Mouse (Mus musculus) heart, adult 2 months (tissue): ENCODE results near the gene Vkorc1.

ENCODE experiments used
- CTCF ChIP-seq: fragments of 200-600 bp; IDR thresholded peaks from 2 replicates; pipeline ENCODE4 v1.8.1; 2022; ENCODE audit warnings: antibody characterized with exemption, mild to moderate bottlenecking, moderate library complexity
- EP300 ChIP-seq: fragments of 200-500 bp; IDR thresholded peaks from 2 replicates; pipeline ENCODE4 v1.6.1; 2011; ENCODE audit warnings: low read depth, low read length, control low read depth; ENCODE audit not compliant: insufficient read depth
- POLR2A ChIP-seq: fragments of 200-500 bp; IDR thresholded peaks from 2 replicates; pipeline ENCODE4 v1.6.1; 2011; ENCODE audit warnings: mild to moderate bottlenecking, low read depth, low read length, control low read depth; ENCODE audit not compliant: insufficient read depth

GRCm38 (mm10) chr7:127885951-127886350, 9.5 kb downstream of the Vkorc1 start:
- TF ChIP-seq CTCF (no peak), POLR2A (no peak), EP300 (no peak)
